Mouse (Mus musculus) heart, postnatal 0 days (tissue): ENCODE results near the gene Rbm20. TPM values are rescaled to one million over a fixed set of nuclear protein-coding genes. Genes with fewer than 3 reads are reported as not detected.

Experiments
- ATAC-seq: fragments of 200-750 bp; cut with Nextera tagmentation; 2 replicates; pipeline ENCODE4 v1.8.0; 2017; ENCODE audit warnings: low read depth, moderate number of reproducible peaks, moderate library complexity; ENCODE audit not compliant: insufficient read depth
- DNase-seq: peaks from one replicate; pipeline ENCODE4 v3.0.0-alpha.2; 2016; ENCODE audit warnings: low spot score
- H3K27ac ChIP-seq: fragments of 300-500 bp; sonication (generic); 2 replicates; pipeline ENCODE4 v1.5.1; 2014; ENCODE audit warnings: low read depth, mild to moderate bottlenecking
- H3K27me3 ChIP-seq: fragments of 300-500 bp; sonication (generic); 2 replicates; pipeline ENCODE4 v1.6.1; 2014; ENCODE audit warnings: low read length, mixed read lengths; ENCODE audit not compliant: control insufficient read depth, insufficient read depth
- H3K36me3 ChIP-seq: fragments of 300-500 bp; sonication (generic); replicated peaks from 2 replicates; pipeline ENCODE4 v1.6.1; 2014; ENCODE audit warnings: low read length, mixed read lengths; ENCODE audit not compliant: control insufficient read depth, insufficient read depth
- H3K4me1 ChIP-seq: fragments of 300-500 bp; sonication (generic); 2 replicates; pipeline ENCODE4 v1.6.1; 2014; ENCODE audit warnings: antibody characterized with exemption; ENCODE audit not compliant: control insufficient read depth, insufficient read depth
- H3K4me2 ChIP-seq: fragments of 300-500 bp; sonication (generic); 2 replicates; pipeline ENCODE4 v1.6.1; 2014; ENCODE audit warnings: low read depth, mild to moderate bottlenecking, low read length, moderate library complexity
- H3K4me3 ChIP-seq: fragments of 300-500 bp; sonication (generic); 2 replicates; pipeline ENCODE4 v1.5.1; 2014; ENCODE audit warnings: low read depth, low read length
- H3K9ac ChIP-seq: fragments of 300-500 bp; sonication (generic); replicated peaks from 2 replicates; pipeline ENCODE4 v1.6.1; 2014; ENCODE audit warnings: low read depth, low read length, mixed read lengths
- H3K9me3 ChIP-seq: fragments of 300-500 bp; sonication (generic); replicated peaks from 2 replicates; pipeline ENCODE4 v1.6.1; 2016; ENCODE audit warnings: low read length; ENCODE audit not compliant: control insufficient read depth
- CTCF ChIP-seq: IDR thresholded peaks from 2 replicates; pipeline ENCODE4 v1.5.1; 2016; ENCODE audit warnings: antibody characterized with exemption, control low read depth, low read depth
- EP300 ChIP-seq: IDR thresholded peaks from 2 replicates; pipeline ENCODE4 v1.6.1; 2016; ENCODE audit warnings: antibody characterized with exemption, low read depth
- WGBS: fragments of 180-500 bp; shearing (Covaris S2); extraction: QIAGEN DNeasy Blood & Tissue Kit; methylation state at CpG from one replicate; pipeline ENCODE4 v1.1.7; 2014; 5-methylcytosine and 5-hydroxymethylcytosine counted together
- polyA plus RNA-seq: library from polyadenylated mRNA; unstranded; fragments of >200 nt; fragmentation: Nextera tagmentation; extraction: Ambion mirVana; gene quantifications from 2 replicates; pipeline ENCODE4 v1.2.1, GENCODE M21; 2015
- total RNA-seq: library from RNA; depleted of rRNA; stranded (reverse); fragments of >200 nt; gene quantifications from 2 replicates; pipeline ENCODE4 v1.2.3, GENCODE M21; 2014; ENCODE audit warnings: low replicate concordance

Gene Rbm20
- total and polyA plus RNA-seq, 2 experiments from 2014 or later: 65.2 to 340 TPM

DNA sequence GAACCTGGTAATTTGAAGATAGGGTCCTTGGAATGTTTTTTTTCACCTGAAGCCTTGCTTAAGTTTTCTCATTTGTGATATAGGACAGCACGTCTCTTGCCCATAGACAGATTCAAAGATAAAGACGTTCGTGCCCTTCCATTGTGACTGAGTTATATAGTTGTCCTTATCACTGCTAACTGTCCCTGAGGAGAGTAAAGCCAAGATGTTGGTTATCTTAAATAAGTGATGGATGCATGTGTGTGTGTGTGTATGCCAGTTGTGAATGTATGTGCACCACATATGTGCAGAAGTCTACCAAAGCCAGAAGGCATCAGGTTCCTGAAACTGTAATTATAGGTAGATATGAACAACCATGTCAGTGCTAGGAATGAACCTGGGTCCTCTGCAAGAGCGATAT is 102.7 kb downstream of the Rbm20 start:
- peaks cover 18% of the 10 kb centered on the region for H3K4me1 ChIP-seq
- H3K9ac ChIP-seq: no peak overlapping the region
- H3K4me3 ChIP-seq: no peak overlapping the region
- no peaks in the 10 kb centered on the region for H3K27me3 ChIP-seq
- ATAC-seq (no peak), DNase-seq (no peak)
- no peak for TF ChIP-seq CTCF
- TF ChIP-seq EP300: no peak
- H3K9me3 ChIP-seq: no peaks in the 10 kb centered on the region
- WGBS: 59% methylated on average over 4 of the region's 4 CpGs
- H3K27ac ChIP-seq: peak overlapping the region; percentile 23; the same call in 1 of the 2 replicates
- H3K4me2 ChIP-seq: no peak overlapping the region
- no peaks in the 10 kb centered on the region for H3K36me3 ChIP-seq

DNA sequence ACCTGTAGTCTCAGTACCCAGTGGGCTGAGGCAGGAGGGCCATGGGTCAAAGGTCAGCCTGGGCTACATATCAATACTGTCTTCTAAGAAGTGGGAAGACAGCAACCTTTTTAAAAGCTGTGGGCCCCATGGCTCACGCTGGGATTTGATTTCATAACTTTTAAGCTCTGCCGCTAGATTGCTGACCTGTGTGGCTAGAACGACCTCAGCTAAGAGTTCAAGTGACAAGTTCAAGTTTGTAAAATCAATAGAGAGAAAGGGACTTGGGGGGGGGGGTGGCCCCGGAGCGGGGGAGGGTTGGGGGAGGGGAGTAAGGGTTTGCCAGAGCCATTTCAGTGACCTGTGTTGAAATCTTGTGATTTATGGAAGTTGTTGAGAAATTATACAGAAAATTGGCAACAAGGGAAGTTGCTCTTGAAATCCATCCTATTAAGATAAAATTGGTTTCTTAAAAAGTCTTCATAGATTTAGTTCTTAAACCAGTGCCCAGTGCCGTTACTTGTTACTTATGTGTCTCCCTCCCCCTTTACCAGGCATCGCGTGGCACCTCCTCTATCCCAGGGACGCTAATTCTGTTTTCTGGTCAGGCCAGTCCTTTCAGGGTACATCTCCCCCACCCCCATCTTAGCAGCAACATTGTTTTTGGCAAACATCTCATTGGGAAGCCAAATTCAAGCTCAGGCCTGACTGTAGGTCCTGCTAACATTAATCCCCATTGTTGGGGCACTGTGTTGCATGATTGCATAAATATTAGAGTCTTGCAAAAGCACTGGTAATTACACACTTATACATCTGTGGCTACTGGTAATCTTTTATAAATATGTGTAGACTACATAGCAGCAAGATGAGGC is 103.9 kb downstream of the Rbm20 start:
- DNase-seq (no peak), ATAC-seq (no peak)
- Histone ChIP-seq H3K4me1 (peaks cover 28% of the 10 kb centered on the region), H3K36me3 (no peaks in the 10 kb centered on the region), H3K4me3 (no peak overlapping the region), H3K4me2 (no peak overlapping the region), H3K9me3 (no peaks in the 10 kb centered on the region), H3K27ac (0 out of 2 replicates have a peak overlapping the region, but pooled peaks have one; percentile 23), H3K27me3 (no peaks in the 10 kb centered on the region), H3K9ac (no peak overlapping the region)
- no peak for TF ChIP-seq EP300
- 69% methylated on average over 9 of the region's 9 CpGs for WGBS

DNA sequence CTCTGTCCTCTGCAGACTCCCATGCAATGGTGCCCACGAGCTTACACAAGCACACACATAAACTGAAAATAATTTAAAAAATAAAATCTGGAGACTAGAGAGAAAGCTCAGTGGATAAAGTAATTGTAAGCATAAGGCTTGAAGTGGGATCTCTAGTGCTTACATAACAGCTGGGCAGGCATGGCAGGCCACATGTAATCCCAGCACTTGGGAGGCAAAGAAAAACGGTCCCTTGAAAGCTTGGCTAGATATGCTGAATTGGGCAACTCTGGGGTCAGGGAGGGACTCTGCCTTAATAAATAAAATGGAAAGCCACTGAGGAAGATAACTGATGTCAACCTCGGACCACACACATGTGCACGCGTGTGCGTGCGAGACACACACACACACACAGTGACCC is 104.7 kb downstream of the Rbm20 start:
- Histone ChIP-seq H3K4me3 (no peak overlapping the region), H3K9ac (no peak overlapping the region), H3K4me1 (peaks cover 37% of the 10 kb centered on the region), H3K27me3 (no peaks in the 10 kb centered on the region), H3K36me3 (no peaks in the 10 kb centered on the region), H3K27ac (no peak overlapping the region), H3K9me3 (no peaks in the 10 kb centered on the region), H3K4me2 (no peak overlapping the region)
- ATAC-seq: no peak
- 82% methylated on average over 7 of the region's 7 CpGs for WGBS
- no peak for DNase-seq
- TF ChIP-seq EP300 (no peak), CTCF (no peak)

DNA sequence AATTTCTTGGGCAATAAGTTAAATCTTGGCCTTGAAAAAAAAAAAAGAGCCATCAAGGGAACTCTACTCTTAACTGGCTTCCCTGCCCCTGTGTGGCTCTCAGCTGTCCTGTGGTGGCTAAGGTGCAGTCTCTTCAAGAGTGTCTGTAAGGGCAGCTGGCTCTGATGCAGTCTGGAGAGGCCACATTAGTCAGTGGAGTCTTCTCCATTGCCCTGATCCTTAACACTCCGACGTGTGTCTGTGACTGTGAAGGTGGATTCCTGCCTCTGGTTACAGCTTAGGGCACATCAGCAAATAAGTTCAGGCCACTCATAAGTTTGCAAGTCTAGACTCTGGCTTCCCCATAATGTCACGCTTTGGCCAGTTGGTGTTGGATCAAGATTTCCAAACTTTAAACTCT is 108.2 kb downstream of the Rbm20 start:
- H3K4me2 ChIP-seq: no peak overlapping the region
- no peaks in the 10 kb centered on the region for H3K36me3 ChIP-seq
- WGBS: 64% methylated on average over 3 of the region's 3 CpGs
- H3K4me3 ChIP-seq: no peak overlapping the region
- H3K27ac ChIP-seq: peak overlapping the region; percentile 48; the same call in 1 of the 2 replicates
- no peaks in the 10 kb centered on the region for H3K9me3 ChIP-seq
- DNase-seq (no peak), ATAC-seq (no peak)
- TF ChIP-seq EP300: no peak
- TF ChIP-seq CTCF: no peak
- no peak overlapping the region for H3K9ac ChIP-seq
- H3K4me1 ChIP-seq: peaks cover 56% of the 10 kb centered on the region
- no peaks in the 10 kb centered on the region for H3K27me3 ChIP-seq

DNA sequence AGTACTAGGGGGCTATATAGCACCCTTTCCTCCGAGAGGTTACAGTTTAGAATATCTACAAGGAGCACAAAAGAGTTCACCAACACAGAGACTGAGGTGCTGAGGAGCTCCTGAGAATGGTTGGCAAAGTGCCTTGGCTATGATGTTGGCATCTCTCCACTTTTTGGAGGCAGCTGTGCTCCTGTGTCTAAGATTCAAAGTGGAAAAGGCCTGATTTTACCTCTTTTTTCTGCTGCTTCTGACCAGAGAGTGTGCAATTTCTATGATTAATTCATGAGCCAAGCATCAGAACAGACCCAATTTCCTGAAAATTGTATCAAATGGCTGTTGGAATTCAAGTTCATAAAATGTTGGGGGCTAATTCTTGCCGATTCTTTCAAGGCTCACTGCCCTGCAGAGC is 109.1 kb downstream of the Rbm20 start:
- H3K36me3 ChIP-seq: no peaks in the 10 kb centered on the region
- H3K4me1 ChIP-seq: peaks cover 60% of the 10 kb centered on the region
- ATAC-seq: no peak
- TF ChIP-seq EP300 (no peak), CTCF (no peak)
- peak overlapping the region; percentile 63 for H3K27ac ChIP-seq
- no peak overlapping the region for H3K9ac ChIP-seq
- no peak overlapping the region for H3K4me2 ChIP-seq
- no peak for DNase-seq
- H3K4me3 ChIP-seq: no peak overlapping the region
- H3K27me3 ChIP-seq: no peaks in the 10 kb centered on the region
- WGBS: 21% methylated on average over 2 of the region's 2 CpGs
- H3K9me3 ChIP-seq: no peaks in the 10 kb centered on the region

DNA sequence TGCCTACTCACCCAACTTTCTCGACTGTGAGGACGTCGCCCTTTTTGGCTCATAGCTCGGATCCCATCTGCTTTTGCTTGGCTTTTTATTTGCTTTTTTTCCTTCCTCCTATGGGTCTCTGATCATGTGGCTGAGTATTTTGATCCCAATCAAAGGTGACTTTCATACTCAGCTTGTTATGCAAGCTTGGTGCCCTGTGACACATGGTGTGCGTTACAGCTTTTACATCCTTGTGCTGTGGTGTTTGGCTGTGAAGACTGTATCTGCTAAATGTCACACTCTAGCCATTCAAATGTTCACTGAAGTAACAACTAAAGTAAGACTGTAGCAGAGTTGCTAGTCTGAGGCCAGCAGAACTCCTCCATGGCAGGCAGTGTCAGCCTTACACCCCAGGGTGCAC is 109.7 kb downstream of the Rbm20 start:
- no peak for TF ChIP-seq EP300
- TF ChIP-seq CTCF: no peak
- Histone ChIP-seq H3K27me3 (no peaks in the 10 kb centered on the region), H3K9me3 (no peaks in the 10 kb centered on the region), H3K36me3 (no peaks in the 10 kb centered on the region), H3K27ac (peak overlapping the region; percentile 63), H3K9ac (no peak overlapping the region), H3K4me1 (peaks cover 64% of the 10 kb centered on the region), H3K4me3 (no peak overlapping the region), H3K4me2 (no peak overlapping the region)
- ATAC-seq: no peak
- DNase-seq: no peak
- 74% methylated on average over 5 of the region's 5 CpGs for WGBS
